Mouse (Mus musculus) left cerebral cortex, postnatal 4 days (tissue): ENCODE results near the gene Tvp23a. TPM values are rescaled to one million over a fixed set of nuclear protein-coding genes. Genes with fewer than 3 reads are reported as not detected.

Experiments
- DNase-seq: peaks from one replicate; pipeline ENCODE4 v3.0.0-alpha.2; 2022
- intact Hi-C: fragments of 180-260 bp; cut with DNase I; formaldehyde crosslinking; loops from one replicate; pipeline ENCODE4 v1.15.1; 2025
- total RNA-seq, 2 experiments: library from RNA; stranded (reverse); gene quantifications; 2 replicates each; pipeline ENCODE4 v1.2.3; 2021

Gene Tvp23a
- total RNA-seq = 10 to 100 TPM; 54.3 to 55.2 TPM

DNA sequence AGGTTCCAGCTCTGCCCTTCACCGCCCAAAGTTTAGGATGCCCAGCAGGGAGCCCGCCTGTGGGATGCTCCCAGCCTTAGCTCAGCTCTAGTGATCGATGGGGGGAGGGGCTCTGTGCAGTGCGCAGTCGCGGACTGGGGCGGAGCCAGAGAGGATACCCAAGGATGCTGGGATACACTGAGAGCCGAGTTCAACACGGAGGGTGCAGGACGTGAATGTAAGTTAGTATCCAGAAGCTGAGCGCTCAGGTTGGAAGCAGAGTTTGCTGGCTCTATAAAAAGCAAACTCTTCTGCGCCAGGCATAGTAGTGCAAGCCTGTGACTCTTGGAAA lies at the start of gene Tvp23a:
TSS of gene Tvp23a (minus strand) at position 99 of the 331 bp plus-strand sequence.
- intact Hi-C loops = no loop called here
- DNase-seq = peak; percentile 87

DNA sequence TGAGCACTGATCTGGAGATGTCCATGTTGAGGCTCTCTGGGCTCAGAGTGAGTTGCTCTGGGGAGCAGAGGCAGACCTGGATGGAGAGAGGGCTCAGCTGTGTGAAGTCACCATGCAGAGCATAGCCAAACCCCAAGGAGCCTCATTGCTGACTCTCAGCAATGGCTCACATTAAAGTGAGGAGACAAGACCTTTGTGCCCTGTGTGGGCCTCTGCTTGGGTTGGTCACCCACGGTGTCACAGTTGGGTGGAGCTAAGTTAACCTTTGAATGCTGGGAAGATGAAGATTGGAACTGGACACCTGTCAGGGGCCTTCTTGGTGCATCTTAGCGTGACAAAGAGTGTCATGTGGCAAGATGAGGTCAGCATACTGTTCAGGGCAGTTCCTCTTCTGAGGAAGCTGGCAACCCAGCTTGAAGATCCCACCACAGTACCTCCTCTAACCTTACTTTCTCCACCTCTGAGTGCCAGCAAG lies 48.7 kb upstream of the Tvp23a start:
- intact Hi-C loops = no loop called here
- DNase-seq = no peak

DNA sequence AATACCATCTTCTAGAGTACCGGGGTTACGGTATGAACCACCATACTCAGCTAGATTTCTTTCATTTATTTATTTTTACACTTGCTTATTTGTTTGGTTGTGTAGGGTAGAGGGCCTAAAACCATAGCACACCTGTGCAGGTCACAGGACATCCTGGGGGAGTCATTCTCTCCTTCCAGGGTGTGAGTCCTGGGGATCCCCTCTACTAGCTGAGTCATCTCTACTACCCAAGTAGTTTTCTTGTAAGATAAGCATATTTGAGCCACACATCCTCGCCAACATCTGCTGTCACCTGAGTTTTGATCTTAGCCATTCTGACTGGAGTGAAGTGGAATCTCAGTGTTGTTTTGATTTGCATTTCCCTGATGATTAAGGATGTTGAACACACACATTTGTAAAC lies 45.4 kb upstream of the Tvp23a start:
- DNase-seq = no peak
- intact Hi-C loops = no loop called here

- intact Hi-C loops = no loop called here
- DNase-seq = no peak
These were observed 44.6 kb upstream of the Tvp23a start for GRCm38 (mm10) chr16:10491716-10492115.

GRCm38 (mm10) chr16:10490503-10491150 lies 43.5 kb upstream of the Tvp23a start:
- intact Hi-C loops = no loop called here
- no peak for DNase-seq

- intact Hi-C loops = no loop called here
- no peak for DNase-seq
These were observed 42.8 kb upstream of the Tvp23a start for GRCm38 (mm10) chr16:10489904-10490457.

- intact Hi-C loops = no loop called here
These were observed 42.3 kb upstream of the Tvp23a start for GRCm38 (mm10) chr16:10489483-10489882.

GRCm38 (mm10) chr16:10488769-10489481 lies 41.8 kb upstream of the Tvp23a start:
- intact Hi-C loops = no loop called here
- no peak for DNase-seq

More at GRCm38 (mm10) chr16:10489483-10489882, 42.3 kb upstream of the Tvp23a start:
- no peak for DNase-seq

- DNase-seq = no peak
- intact Hi-C loops = no loop called here
These were observed 40.8 kb upstream of the Tvp23a start for GRCm38 (mm10) chr16:10487895-10488493.

DNA sequence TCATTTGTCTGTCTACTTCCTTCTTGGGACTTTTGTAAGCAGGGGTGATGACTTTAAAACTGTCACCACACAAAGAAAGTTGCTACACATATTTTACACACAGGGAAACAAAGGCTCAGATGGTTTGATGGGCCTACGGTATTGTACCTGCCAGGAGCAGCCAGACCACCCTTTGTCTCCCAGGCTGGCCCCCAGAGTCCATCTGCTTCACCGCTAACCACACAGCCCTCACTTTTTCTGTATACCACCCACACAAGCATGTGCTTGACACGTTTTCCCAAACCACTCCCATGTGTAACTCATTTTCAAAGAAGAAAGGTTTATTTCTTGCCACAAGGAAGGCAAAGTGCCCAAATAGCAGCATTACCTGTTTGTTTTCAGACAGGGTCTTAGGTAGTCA lies 39.8 kb upstream of the Tvp23a start:
- intact Hi-C loops = no loop called here
- no peak for DNase-seq

- DNase-seq = no peak
- intact Hi-C loops = no loop called here
These were observed 35.2 kb upstream of the Tvp23a start for GRCm38 (mm10) chr16:10482343-10482742.

DNA sequence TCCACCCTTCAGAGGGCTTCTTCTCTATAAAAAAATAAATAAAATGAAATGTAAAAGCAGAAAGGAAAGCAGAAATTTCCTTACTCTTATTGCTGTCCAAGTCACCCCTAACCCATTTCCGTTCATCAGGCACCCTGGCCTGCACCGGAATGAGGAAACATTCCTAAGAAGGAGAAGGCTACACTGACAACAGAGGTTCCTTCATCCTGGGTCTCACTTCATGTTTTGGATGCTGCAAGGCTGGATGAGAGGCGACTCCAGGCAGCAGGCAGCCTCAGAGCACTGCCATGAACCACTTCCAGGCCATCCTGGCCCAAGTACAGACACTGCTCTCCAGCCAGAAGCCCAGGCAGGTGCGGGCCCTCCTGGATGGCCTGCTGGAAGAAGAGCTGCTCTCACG lies 32.7 kb upstream of the Tvp23a start, which contains the start of gene Ciita:
TSS of gene Ciita (plus strand) at position 203 of the 400 bp plus-strand sequence.
- DNase-seq = no peak

GRCm38 (mm10) chr16:10475919-10476318 lies 28.8 kb upstream of the Tvp23a start:
- intact Hi-C loops = no loop called here

More for the DNA sequence above, 32.7 kb upstream of the Tvp23a start, which contains the start of gene Ciita:
- intact Hi-C loops = no loop called here

GRCm38 (mm10) chr16:10474956-10475355 lies 27.8 kb upstream of the Tvp23a start:
- intact Hi-C loops = no loop called here
- DNase-seq = no peak

More at GRCm38 (mm10) chr16:10475919-10476318, 28.8 kb upstream of the Tvp23a start:
- DNase-seq = no peak

- intact Hi-C loops = no loop called here
- no peak for DNase-seq
These were observed 24.8 kb upstream of the Tvp23a start for GRCm38 (mm10) chr16:10471950-10472349.

DNA sequence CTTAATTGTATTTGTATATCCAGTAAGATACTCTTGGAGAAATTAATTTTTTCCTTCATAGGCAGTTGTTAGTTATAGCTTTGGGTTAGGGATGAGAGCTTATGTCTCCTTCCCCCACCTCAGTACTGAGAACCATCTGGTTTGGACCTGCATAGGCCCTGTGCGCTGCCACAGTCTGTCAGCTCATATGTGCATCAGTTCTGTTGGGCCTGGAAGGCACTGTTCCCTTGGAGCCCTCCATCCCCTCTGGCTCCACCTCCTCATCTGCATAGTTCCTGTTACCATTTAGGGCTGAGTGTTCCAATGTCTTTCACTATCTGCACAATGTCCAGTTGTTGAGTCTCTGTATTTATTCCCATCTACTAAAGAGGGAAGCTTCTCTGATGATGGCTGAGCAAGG lies 21.0 kb upstream of the Tvp23a start:
- no peak for DNase-seq
- intact Hi-C loops = no loop called here

- intact Hi-C loops = no loop called here
- no peak for DNase-seq
These were observed 20.4 kb upstream of the Tvp23a start for GRCm38 (mm10) chr16:10467391-10468107.

DNA sequence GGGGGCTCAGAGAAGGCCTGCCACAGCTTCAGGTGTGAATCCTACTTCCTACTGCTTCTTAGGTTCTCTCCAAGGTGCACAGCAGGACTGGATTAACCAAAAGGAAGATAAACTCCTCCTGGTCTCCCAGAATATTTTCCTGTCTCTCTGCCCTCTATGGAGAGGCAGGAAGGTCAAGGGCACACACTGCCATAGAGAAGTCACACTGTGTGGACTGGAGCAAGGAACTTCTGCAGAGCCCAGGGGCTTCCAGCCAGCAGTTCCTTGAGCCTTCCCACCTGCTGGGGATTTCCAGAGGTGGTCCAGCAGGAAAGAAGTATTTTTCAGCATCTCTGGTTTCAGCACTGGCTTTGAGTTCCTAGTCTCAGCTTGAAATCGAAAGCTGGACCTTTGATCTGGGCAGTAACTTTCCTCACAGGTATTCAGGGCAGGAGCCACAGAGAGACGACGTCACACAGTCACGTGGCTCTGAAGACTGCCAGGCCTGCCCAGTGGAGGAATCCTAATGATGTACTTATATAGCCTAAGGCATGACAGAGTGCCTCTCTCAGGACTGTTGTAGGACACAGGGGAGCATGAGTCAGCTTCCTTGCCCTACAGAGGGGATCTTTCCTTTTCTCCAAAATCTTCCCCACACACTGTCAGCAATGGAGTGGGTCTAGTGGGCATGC lies 18.0 kb upstream of the Tvp23a start:
- intact Hi-C loops = no loop called here
- DNase-seq = no peak

DNA sequence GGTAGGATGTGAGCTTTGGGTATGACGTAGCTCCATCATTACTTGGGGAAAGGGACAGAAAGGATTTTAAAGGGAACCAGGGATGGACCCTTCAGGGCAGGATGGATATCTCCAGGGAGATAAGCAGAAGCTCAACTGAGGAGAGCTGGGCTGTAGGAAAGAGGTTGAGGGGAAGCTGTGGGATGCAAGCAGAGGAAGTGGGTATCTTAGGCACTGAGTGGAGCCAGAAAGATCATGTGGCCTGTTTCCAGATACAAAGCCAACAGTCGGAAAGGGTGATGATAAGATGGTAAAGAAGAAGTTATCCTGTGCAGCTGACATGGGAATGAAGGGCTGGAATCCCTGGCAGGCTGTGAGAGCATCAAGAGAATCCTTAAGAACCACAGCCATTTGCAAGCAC lies 14.0 kb upstream of the Tvp23a start:
- DNase-seq = no peak
- intact Hi-C loops = no loop called here

DNA sequence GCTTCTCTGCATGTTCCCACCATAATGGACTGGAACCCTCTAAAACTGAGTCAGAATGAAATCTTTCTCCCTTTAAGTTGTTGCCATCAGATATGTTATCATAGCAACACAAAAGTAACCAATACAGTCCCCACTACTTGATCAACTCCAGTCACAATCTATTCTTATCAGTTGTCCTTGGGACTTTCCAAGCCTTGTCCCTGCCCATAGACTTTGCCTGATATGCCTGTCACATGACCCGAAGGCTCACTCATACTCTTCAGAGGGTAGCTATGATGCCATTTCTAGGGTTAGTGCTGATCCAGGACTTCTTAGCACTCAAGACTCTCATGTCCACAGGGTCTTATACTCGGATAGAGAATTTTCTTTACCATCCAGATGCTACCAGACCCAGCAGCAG lies 13.0 kb upstream of the Tvp23a start:
- intact Hi-C loops = no loop called here

More for the DNA sequence above, 13.0 kb upstream of the Tvp23a start:
- DNase-seq = no peak
